Comparison of ENCODE assay signal across 25 mouse cellular contexts in genomic region chr1:35332340-35332684, GRCm38 (mm10).
DNase-seq lines count a peak whose midpoint lies in the region; ATAC-seq and TF ChIP-seq lines count a peak whose summit lies in the region.
"Had no signal": no experiment of that assay in that cellular context is flagged by ENCODE, and none has a peak within 500 bp of the region (broad histone marks: within the 10 kb centered on the region; RNA-seq: fewer than 3 reads in every experiment).

No protein-coding gene starts in this region.

- WGBS in kidney, adult 2 months = 25% methylated on average over 2 of the region's 2 CpGs
- 54% methylated on average over 2 of the region's 2 CpGs for WGBS in kidney, embryonic 16.5 days
- WGBS in lung, postnatal 0 days = 84% methylated on average over 2 of the region's 2 CpGs

- no peak overlapping the region for H3K4me3 ChIP-seq in kidney, adult 2 months (ENCODE audit: insufficient read depth, low read depth, low read length)
- no peak overlapping the region for H3K4me3 ChIP-seq in kidney, embryonic 16.5 days (ENCODE audit: low read length)
- H3K4me3 ChIP-seq in lung, postnatal 0 days (ENCODE audit: low read depth, low read length) = no peak overlapping the region
- H3K4me3 ChIP-seq: embryonic facial prominence, embryonic 12.5 days; embryonic facial prominence, embryonic 15.5 days; heart, embryonic 12.5 days; heart, embryonic 15.5 days had no signal

- DNase-seq in kidney, adult 2 months = no peak
- no peak for DNase-seq in kidney, postnatal 10 days
- DNase-seq in kidney, adult 11 months = no peak
- DNase-seq in lung, postnatal 0 days (ENCODE audit: low spot score) = no peak
- DNase-seq: adrenal gland, adult 8-10 months; adrenal gland, postnatal 25 days; cerebellum, adult 11-12 months; cerebellum, adult 8-10 months; cerebellum, postnatal 10 days; cerebellum, postnatal 36 days; gastrocnemius, postnatal 25 days; heart, adult 18-20 months; heart, postnatal 10 days; heart, postnatal 36 days had no signal

- H3K4me1 ChIP-seq in kidney, adult 2 months (ENCODE audit: control insufficient read depth, insufficient read depth, low read length) = peaks cover 8% of the 10 kb centered on the region; the same call in 1 of the 2 replicates
- peaks cover 5% of the 10 kb centered on the region; the same call in 1 of the 2 replicates for H3K4me1 ChIP-seq in kidney, embryonic 16.5 days (ENCODE audit: insufficient read depth, low read length)
- H3K4me1 ChIP-seq in lung, postnatal 0 days (ENCODE audit: insufficient read depth, low read depth, low read length) = no peaks in the 10 kb centered on the region
- H3K4me1 ChIP-seq: embryonic facial prominence, embryonic 12.5 days; embryonic facial prominence, embryonic 15.5 days; heart, embryonic 12.5 days; heart, embryonic 15.5 days had no signal

- no peaks in the 10 kb centered on the region for H3K27me3 ChIP-seq in kidney, adult 2 months (replicated peaks; ENCODE audit: control insufficient read depth, insufficient read depth, low read length)
- no peaks in the 10 kb centered on the region for H3K27me3 ChIP-seq in kidney, embryonic 16.5 days (ENCODE audit: insufficient read depth, low read length)
- H3K27me3 ChIP-seq in lung, postnatal 0 days (replicated peaks; ENCODE audit: insufficient read depth, low read length) = no peaks in the 10 kb centered on the region
- H3K27me3 ChIP-seq: embryonic facial prominence, embryonic 12.5 days; embryonic facial prominence, embryonic 15.5 days; heart, embryonic 12.5 days; heart, embryonic 15.5 days had no signal

- peak; percentile 67 for ATAC-seq in kidney, embryonic 16.5 days (ENCODE audit: low FRiP score, low TSS enrichment)
- ATAC-seq in common myeloid progenitor, adult 5-6 weeks (replicated peaks; ENCODE audit: low read depth, poor library complexity, severe bottlenecking) = peak; percentile 36; the same call in 1 of the 2 replicates
- ATAC-seq in megakaryocyte progenitor cell, adult 5-6 weeks (replicated peaks; ENCODE audit: poor library complexity) = 0 out of 2 replicates have a peak, but pooled peaks have one; percentile 31
- no peak for ATAC-seq in lung, postnatal 0 days
- ATAC-seq: activated CD4-positive, CD25-positive, alpha-beta regulatory T cell, adult 4 months; hindbrain, postnatal 0 days; inflammation-experienced regulatory T-cells, adult 6 months had no signal

- H3K4me2 ChIP-seq in kidney, embryonic 16.5 days (replicated peaks; ENCODE audit: low read depth, low read length) = no peak overlapping the region
- H3K4me2 ChIP-seq in lung, postnatal 0 days (replicated peaks; ENCODE audit: low read depth, low read length) = no peak overlapping the region
- H3K4me2 ChIP-seq: embryonic facial prominence, embryonic 12.5 days; embryonic facial prominence, embryonic 15.5 days; heart, embryonic 12.5 days; heart, embryonic 15.5 days; hindbrain, embryonic 14.5 days had no signal

- no peaks in the 10 kb centered on the region for H3K9me3 ChIP-seq in kidney, embryonic 16.5 days (ENCODE audit: low read length)
- H3K9me3 ChIP-seq in lung, postnatal 0 days (ENCODE audit: low read length) = no peaks in the 10 kb centered on the region
- H3K9me3 ChIP-seq: embryonic facial prominence, embryonic 12.5 days; embryonic facial prominence, embryonic 15.5 days; heart, embryonic 12.5 days; heart, embryonic 15.5 days had no signal

- H3K36me3 ChIP-seq in kidney, adult 2 months (ENCODE audit: control insufficient read depth, insufficient read depth, low read length) = no peaks in the 10 kb centered on the region
- no peaks in the 10 kb centered on the region for H3K36me3 ChIP-seq in kidney, embryonic 16.5 days (ENCODE audit: insufficient read depth, low read length)
- no peaks in the 10 kb centered on the region for H3K36me3 ChIP-seq in lung, postnatal 0 days (ENCODE audit: insufficient read depth, low read length)
- H3K36me3 ChIP-seq: embryonic facial prominence, embryonic 12.5 days; embryonic facial prominence, embryonic 15.5 days; heart, embryonic 12.5 days; heart, embryonic 15.5 days had no signal

- TF ChIP-seq CTCF in kidney, adult 2 months (conservative IDR thresholded peaks at IDR 0.05; ENCODE audit: insufficient read depth, insufficient read length, low read depth, low read length) = no peak
- no peak for TF ChIP-seq CTCF in lung, postnatal 0 days (IDR thresholded peaks at IDR 0.05)

- TF ChIP-seq POLR2A in kidney, adult 2 months (IDR thresholded peaks at IDR 0.05; ENCODE audit: low read depth, low read length) = no peak

- no peak for TF ChIP-seq EP300 in lung, postnatal 0 days (IDR thresholded peaks at IDR 0.05)

- H3K9ac ChIP-seq in kidney, embryonic 16.5 days (replicated peaks; ENCODE audit: low read length) = no peak overlapping the region
- H3K9ac ChIP-seq in lung, postnatal 0 days (replicated peaks; ENCODE audit: low read depth) = no peak overlapping the region
- H3K9ac ChIP-seq: embryonic facial prominence, embryonic 12.5 days; embryonic facial prominence, embryonic 15.5 days; heart, embryonic 12.5 days; heart, embryonic 15.5 days; hindbrain, embryonic 14.5 days had no signal

- 0 out of 2 replicates have a peak overlapping the region, but pooled peaks have one; percentile 52 for H3K27ac ChIP-seq in kidney, adult 2 months (ENCODE audit: insufficient read depth, low read depth, low read length)
- H3K27ac ChIP-seq in kidney, embryonic 16.5 days (ENCODE audit: low read length) = peak overlapping the region; percentile 2; the same call in 1 of the 2 replicates
- no peak overlapping the region for H3K27ac ChIP-seq in lung, postnatal 0 days (ENCODE audit: low read length)
- H3K27ac ChIP-seq: embryonic facial prominence, embryonic 12.5 days; embryonic facial prominence, embryonic 15.5 days; heart, embryonic 15.5 days; hindbrain, embryonic 14.5 days; hindbrain, postnatal 0 days had no signal
